Mouse (Mus musculus) C2C12 (cell line): ENCODE results near the gene Ep400. TPM values are rescaled to one million over a fixed set of nuclear protein-coding genes. Genes with fewer than 3 reads are reported as not detected.

Source experiments
- H3K27me3 ChIP-seq: one replicate; pipeline ENCODE4 v1.6.1; 2011; ENCODE audit not compliant: control insufficient read depth, insufficient read depth, insufficient read length
- H3K36me3 ChIP-seq: one replicate; pipeline ENCODE4 v1.6.1; 2011; ENCODE audit not compliant: control insufficient read depth, insufficient read depth
- H3K4me3 ChIP-seq: one replicate; pipeline ENCODE4 v1.5.1; 2011; ENCODE audit warnings: mild to moderate bottlenecking, control low read depth; ENCODE audit not compliant: poor library complexity, insufficient read depth, severe bottlenecking
- H3K79me2 ChIP-seq: one replicate; pipeline ENCODE4 v1.6.1; 2011; ENCODE audit not compliant: control insufficient read depth, insufficient read depth
- H3K79me3 ChIP-seq: one replicate; pipeline ENCODE4 v1.6.1; 2011; ENCODE audit warnings: low read depth, control low read depth
- H3ac ChIP-seq: one replicate; pipeline ENCODE3; 2011; ENCODE audit warnings: low read depth; ENCODE audit not compliant: control insufficient read depth, insufficient read length
- CEBPB ChIP-seq: IDR thresholded peaks from one replicate; pipeline ENCODE4 v1.6.1; 2011; ENCODE audit warnings: low read depth, mild to moderate bottlenecking, control low read depth, moderate library complexity
- CTCF ChIP-seq: IDR thresholded peaks from one replicate; pipeline ENCODE4 v1.5.1; 2011; ENCODE audit not compliant: control insufficient read depth, insufficient read depth, insufficient read length
- FOSL1 ChIP-seq: IDR thresholded peaks from one replicate; pipeline ENCODE4 v1.8.0; 2011; ENCODE audit warnings: mild to moderate bottlenecking, low read length; ENCODE audit not compliant: poor library complexity, insufficient read depth, severe bottlenecking
- MAX ChIP-seq: IDR thresholded peaks from one replicate; pipeline ENCODE4 v1.6.1; 2011; ENCODE audit warnings: mild to moderate bottlenecking, control low read depth
- MYOD1 ChIP-seq: IDR thresholded peaks from one replicate; pipeline ENCODE4 v1.6.1; 2011; ENCODE audit warnings: low read depth; ENCODE audit not compliant: control insufficient read depth, insufficient read length
- MYOG ChIP-seq: IDR thresholded peaks from one replicate; pipeline ENCODE4 v1.6.1; 2011; ENCODE audit not compliant: control insufficient read depth, insufficient read length; ENCODE audit errors: extremely low read depth
- USF1 ChIP-seq: IDR thresholded peaks from one replicate; pipeline ENCODE4 v1.6.1; 2011; ENCODE audit warnings: low read depth, mild to moderate bottlenecking, control low read depth, moderate library complexity
- long read RNA-seq, 2 experiments: library from polyadenylated mRNA; unstranded; transcript quantifications; one replicate each; pipeline ENCODE4 v2.0.0; 2019 to 2020
- polyA plus RNA-seq: library from polyadenylated mRNA; unstranded; fragments of >200 nt; fragmentation: generic; extraction: Trizol; gene quantifications from one replicate; pipeline ENCODE4 v1.2.1, GENCODE M21; 2012; ENCODE audit warnings: missing spikeins

Ep400 gene
- 23.6 TPM for polyA plus RNA-seq
- long read RNA-seq, experiment 1, partial matches to known transcripts = 7 of 9 reads
- long read RNA-seq, experiment 1, other reads (novel, unspliced or antisense) = 1 of 9 reads
- long read RNA-seq, experiment 2, transcript Ep400-210 (5 exons, 3,673 nt) = major isoform, 6 of 78 reads
- long read RNA-seq, experiment 2, partial matches to known transcripts = 59 of 78 reads
- long read RNA-seq, experiment 2, other reads (novel, unspliced or antisense) = 13 of 78 reads

DNA sequence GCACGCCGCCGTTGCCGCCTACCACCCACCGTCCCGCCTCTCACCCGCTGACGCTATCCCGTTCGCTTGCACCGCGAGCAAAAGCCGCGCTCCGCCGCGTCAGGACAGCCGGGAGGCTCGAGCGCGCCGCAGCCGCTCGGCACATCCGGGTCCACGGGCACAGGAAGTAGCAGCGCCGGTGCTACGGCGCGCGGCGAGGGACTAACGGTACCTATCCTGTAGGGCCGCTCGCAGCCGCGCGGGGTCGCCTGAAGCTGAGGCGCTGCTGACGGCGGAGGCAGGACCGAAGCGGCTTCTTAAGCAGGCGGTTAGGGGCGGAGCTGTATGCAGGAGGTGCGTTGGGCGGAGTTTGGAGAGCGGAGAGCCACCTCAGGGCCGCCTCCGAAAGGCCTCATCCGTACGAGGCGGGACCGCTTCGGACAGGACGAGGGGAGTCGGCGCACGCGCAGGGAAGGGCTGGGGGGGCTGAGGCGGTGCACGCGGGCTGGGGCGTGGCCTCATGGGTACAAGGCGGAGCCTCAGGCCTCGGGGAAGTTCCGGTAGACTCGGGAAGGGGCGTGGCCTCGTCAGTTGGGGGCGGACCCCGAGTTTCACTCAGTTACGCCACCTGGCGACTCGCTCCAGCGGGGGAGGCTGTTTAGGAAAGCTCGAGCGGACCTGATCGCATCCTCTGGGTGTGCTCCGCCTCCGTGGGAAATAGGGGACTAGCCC is at the start of gene Ep400:
Gene Ep400, minus strand, starts transcription at position 270 of the 711 bp plus-strand sequence.
- Histone ChIP-seq H3K79me2 (peaks cover 88% of the 10 kb centered on the region), H3ac (peak within 1 kb of the TSS; percentile 85), H3K27me3 (no peaks in the 10 kb centered on the region), H3K79me3 (peaks cover 53% of the 10 kb centered on the region), H3K36me3 (peaks cover 19% of the 10 kb centered on the region), H3K4me3 (peak within 1 kb of the TSS; percentile 87)
- TF ChIP-seq MYOG (no peak), MYOD1 (no peak), CTCF (peak; percentile 85), MAX (peak; percentile 38)

- no peaks in the 10 kb centered on the region for H3K27me3 ChIP-seq
- H3K79me3 ChIP-seq = peaks cover 9% of the 10 kb centered on the region
- TF ChIP-seq CTCF (no peak), CEBPB (no peak), FOSL1 (no peak), MYOD1 (no peak), MYOG (no peak)
- peaks cover 31% of the 10 kb centered on the region for H3K79me2 ChIP-seq
- H3K4me3 ChIP-seq = peak within 1 kb of the TSS; percentile 64
- H3K36me3 ChIP-seq = no peaks in the 10 kb centered on the region
- H3ac ChIP-seq = peak within 1 kb of the TSS; percentile 87
Measured at GRCm38 (mm10) chr5:110809667-110810325, 39.3 kb upstream of the Ep400 start, which contains the start of gene Ulk1. Ulk1 (minus strand) TSS chr5:110810097.

DNA sequence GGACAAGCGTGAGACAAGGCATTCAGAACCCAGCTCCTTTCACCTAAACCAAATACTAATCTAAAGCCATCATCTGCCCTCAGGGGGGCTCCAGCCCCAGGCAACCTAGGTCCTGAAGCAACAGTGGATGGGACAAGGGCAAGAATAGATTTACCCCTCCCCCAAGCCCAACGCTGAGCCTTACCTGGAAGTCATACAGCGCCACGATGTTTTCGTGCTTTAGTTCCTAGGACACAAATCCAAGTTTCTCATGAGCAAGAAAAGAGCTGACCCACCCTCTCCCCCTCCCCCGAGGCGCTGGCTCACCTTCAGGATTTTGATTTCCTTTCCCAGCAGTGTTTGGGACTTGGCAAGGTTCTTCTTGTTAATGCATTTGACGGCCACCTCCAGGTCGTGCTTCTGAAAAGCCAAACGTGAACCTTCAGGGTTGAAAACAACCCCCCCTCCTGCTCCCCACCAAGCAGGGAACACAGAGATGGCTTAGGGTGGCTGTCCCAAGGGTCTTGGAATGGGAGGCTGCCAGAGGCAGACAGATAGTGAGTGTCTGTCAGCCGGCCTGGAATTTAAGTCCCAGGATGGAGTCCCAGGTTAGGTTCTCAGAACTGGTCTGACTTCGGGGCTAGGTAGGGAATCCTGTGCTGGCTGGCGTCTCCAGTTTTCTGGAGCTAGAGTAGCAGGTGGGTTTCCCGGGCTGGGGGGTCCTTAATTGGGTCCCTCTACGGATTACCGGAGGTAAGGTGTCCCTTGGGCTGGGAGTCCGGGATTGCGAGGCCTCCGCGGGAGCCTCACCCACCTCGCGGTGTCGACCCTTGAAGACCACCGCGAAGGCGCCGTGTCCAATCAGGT is 38.5 kb upstream of the Ep400 start:
- Histone ChIP-seq H3K79me2 (peaks cover 31% of the 10 kb centered on the region), H3K36me3 (no peaks in the 10 kb centered on the region), H3ac (peak overlapping the region; percentile 87), H3K79me3 (peaks cover 9% of the 10 kb centered on the region), H3K4me3 (peak overlapping the region; percentile 64), H3K27me3 (no peaks in the 10 kb centered on the region)
- TF ChIP-seq MYOG (no peak), MYOD1 (no peak), CEBPB (no peak), FOSL1 (no peak), USF1 (no peak), MAX (no peak), CTCF (no peak)

DNA sequence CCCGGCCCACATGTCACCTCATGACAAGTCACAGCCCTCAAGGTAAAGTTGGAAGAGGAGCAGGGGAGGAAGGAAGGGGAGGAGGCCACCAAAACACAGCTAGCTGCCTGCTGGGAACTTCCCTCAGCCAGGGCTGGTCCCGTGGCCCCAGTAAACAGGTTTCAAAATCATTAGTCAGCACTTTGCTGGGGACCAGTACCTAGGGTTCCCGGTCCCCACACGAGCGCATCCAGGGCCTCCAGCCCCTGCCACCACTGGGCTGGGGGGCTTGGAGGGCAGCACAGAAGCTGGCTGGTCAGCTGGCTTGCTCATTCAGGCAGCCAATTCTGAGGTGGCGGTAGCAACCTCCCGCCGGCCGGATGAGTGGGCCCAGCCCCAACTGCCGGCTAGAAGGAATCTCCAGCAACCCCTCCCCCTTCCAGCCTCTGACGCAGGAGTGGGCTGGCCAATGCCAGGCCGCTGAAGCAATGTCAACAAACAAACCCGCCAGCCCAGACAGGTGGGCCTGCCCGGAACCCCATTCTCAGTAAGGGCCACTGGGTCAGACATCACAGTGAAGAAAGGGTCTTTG is 37.6 kb upstream of the Ep400 start:
- H3K4me3 ChIP-seq = peak overlapping the region; percentile 64
- peaks cover 9% of the 10 kb centered on the region for H3K79me3 ChIP-seq
- no peaks in the 10 kb centered on the region for H3K36me3 ChIP-seq
- TF ChIP-seq MYOG (no peak), USF1 (no peak), FOSL1 (no peak), CEBPB (no peak), MYOD1 (no peak), CTCF (no peak), MAX (no peak)
- no peaks in the 10 kb centered on the region for H3K27me3 ChIP-seq
- H3ac ChIP-seq = peak overlapping the region; percentile 58
- H3K79me2 ChIP-seq = peaks cover 31% of the 10 kb centered on the region

DNA sequence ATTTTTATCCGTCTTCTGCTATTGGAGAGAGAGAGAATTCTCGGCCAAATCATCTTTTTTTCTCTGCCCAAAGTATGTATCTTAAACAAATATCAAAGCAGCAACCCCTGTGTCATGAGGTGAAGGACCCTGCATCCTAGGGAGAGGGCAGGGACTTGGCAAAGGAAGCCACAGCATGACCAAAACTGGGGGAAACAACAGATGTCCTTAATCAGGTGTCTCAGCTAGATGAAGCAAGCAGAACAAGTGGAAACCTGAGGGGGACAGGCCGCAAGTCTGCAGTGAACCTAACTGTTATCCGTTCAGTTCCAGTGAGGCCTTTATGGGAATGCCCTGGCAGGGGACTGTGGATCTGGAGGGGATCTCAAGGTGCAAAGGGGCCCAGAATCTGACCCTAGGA is 36.9 kb upstream of the Ep400 start:
- H3K79me3 ChIP-seq = peaks cover 9% of the 10 kb centered on the region
- no peak overlapping the region for H3K4me3 ChIP-seq
- H3K27me3 ChIP-seq = no peaks in the 10 kb centered on the region
- peaks cover 31% of the 10 kb centered on the region for H3K79me2 ChIP-seq
- no peaks in the 10 kb centered on the region for H3K36me3 ChIP-seq
- TF ChIP-seq FOSL1 (no peak), CEBPB (no peak), MYOD1 (no peak), MYOG (no peak), MAX (no peak), USF1 (no peak), CTCF (no peak)
- no peak overlapping the region for H3ac ChIP-seq
